Mouse (Mus musculus) forebrain, embryonic 11.5 days (tissue): ENCODE data around the gene Adgrf1. TPM values are rescaled to one million over a fixed set of nuclear protein-coding genes. Genes with fewer than 3 reads are reported as not detected.

Source experiments
- ATAC-seq: fragments of 200-750 bp; cut with Nextera tagmentation; replicated peaks from 2 replicates; pipeline ENCODE4 v1.8.0; 2017; ENCODE audit warnings: moderate TSS enrichment; ENCODE audit not compliant: low FRiP score
- DNase-seq: peaks from one replicate; pipeline ENCODE4 v3.0.0-alpha.2; 2017; ENCODE audit warnings: low spot score
- H3K27ac ChIP-seq: fragments of 300-500 bp; sonication (generic); 2 replicates; pipeline ENCODE4 v1.5.1; 2014; ENCODE audit warnings: low read depth, low read length
- H3K27me3 ChIP-seq: fragments of 300-500 bp; sonication (generic); 2 replicates; pipeline ENCODE4 v1.6.1; 2014; ENCODE audit warnings: mild to moderate bottlenecking, low read length, mixed read lengths; ENCODE audit not compliant: control insufficient read depth, insufficient read depth
- H3K36me3 ChIP-seq: fragments of 300-500 bp; sonication (generic); 2 replicates; pipeline ENCODE4 v1.6.1; 2014; ENCODE audit warnings: mild to moderate bottlenecking, low read length, moderate library complexity, mixed read lengths; ENCODE audit not compliant: control insufficient read depth, insufficient read depth
- H3K4me1 ChIP-seq: fragments of 300-500 bp; sonication (generic); replicated peaks from 2 replicates; pipeline ENCODE4 v1.6.1; 2014; ENCODE audit warnings: low read length, mixed read lengths; ENCODE audit not compliant: control insufficient read depth, insufficient read depth
- H3K4me2 ChIP-seq: fragments of 300-500 bp; sonication (generic); 2 replicates; pipeline ENCODE4 v1.6.1; 2014; ENCODE audit warnings: low read depth, mild to moderate bottlenecking, low read length, moderate library complexity, mixed read lengths; ENCODE audit not compliant: severe bottlenecking
- H3K4me3 ChIP-seq: fragments of 300-500 bp; sonication (generic); 2 replicates; pipeline ENCODE4 v1.5.1; 2014; ENCODE audit warnings: low read depth, low read length
- H3K9ac ChIP-seq: fragments of 300-500 bp; sonication (generic); 2 replicates; pipeline ENCODE4 v1.6.1; 2014; ENCODE audit warnings: low read length
- H3K9me3 ChIP-seq: fragments of 300-500 bp; sonication (generic); 2 replicates; pipeline ENCODE4 v1.6.1; 2016; ENCODE audit warnings: low read length, mixed read lengths; ENCODE audit not compliant: control insufficient read depth
- WGBS: fragments of 180-500 bp; shearing (Covaris S2); extraction: QIAGEN DNeasy Blood & Tissue Kit; methylation state at CpG from one replicate; pipeline ENCODE4 v1.1.7; 2014; 5-methylcytosine and 5-hydroxymethylcytosine counted together
- polyA plus RNA-seq: library from polyadenylated mRNA; unstranded; fragments of >200 nt; fragmentation: Nextera tagmentation; extraction: Ambion mirVana; gene quantifications from 2 replicates; pipeline ENCODE4 v1.2.1, GENCODE M21; 2014

The Adgrf1 gene
- polyA plus RNA-seq, 1 experiment from 2014 or later: not detected

- H3K9ac ChIP-seq: no peak overlapping the region
- no peaks in the 10 kb centered on the region for H3K9me3 ChIP-seq
- H3K4me1 ChIP-seq: no peaks in the 10 kb centered on the region
- no peak overlapping the region for H3K4me3 ChIP-seq
- no peak overlapping the region for H3K4me2 ChIP-seq
- H3K27ac ChIP-seq: no peak overlapping the region
- H3K36me3 ChIP-seq: no peaks in the 10 kb centered on the region
- WGBS: 91% methylated on average over 3 of the region's 3 CpGs
- ATAC-seq (no peak), DNase-seq (no peak)
- no peaks in the 10 kb centered on the region for H3K27me3 ChIP-seq
Observed at GRCm38 (mm10) chr17:43242609-43243008, 27.5 kb upstream of the Adgrf1 start.

GRCm38 (mm10) chr17:43245364-43245763 is 24.8 kb upstream of the Adgrf1 start:
- no peak overlapping the region for H3K4me2 ChIP-seq
- no peaks in the 10 kb centered on the region for H3K27me3 ChIP-seq
- no peak overlapping the region for H3K4me3 ChIP-seq
- DNase-seq: no peak
- no peak overlapping the region for H3K9ac ChIP-seq
- 86% methylated on average over 6 of the region's 6 CpGs for WGBS
- no peak for ATAC-seq
- no peaks in the 10 kb centered on the region for H3K36me3 ChIP-seq
- no peaks in the 10 kb centered on the region for H3K4me1 ChIP-seq
- no peaks in the 10 kb centered on the region for H3K9me3 ChIP-seq
- no peak overlapping the region for H3K27ac ChIP-seq

GRCm38 (mm10) chr17:43247245-43247644 is 22.9 kb upstream of the Adgrf1 start:
- no peak for ATAC-seq
- H3K36me3 ChIP-seq: no peaks in the 10 kb centered on the region
- no peak overlapping the region for H3K4me3 ChIP-seq
- H3K4me1 ChIP-seq: no peaks in the 10 kb centered on the region
- H3K4me2 ChIP-seq: no peak overlapping the region
- DNase-seq: no peak
- H3K9ac ChIP-seq: no peak overlapping the region
- no peak overlapping the region for H3K27ac ChIP-seq
- 92% methylated on average over 3 of the region's 3 CpGs for WGBS
- no peaks in the 10 kb centered on the region for H3K9me3 ChIP-seq
- no peaks in the 10 kb centered on the region for H3K27me3 ChIP-seq

- Histone ChIP-seq H3K4me2 (no peak overlapping the region), H3K4me3 (no peak overlapping the region), H3K27me3 (no peaks in the 10 kb centered on the region), H3K9ac (no peak overlapping the region), H3K9me3 (no peaks in the 10 kb centered on the region), H3K27ac (no peak overlapping the region), H3K4me1 (no peaks in the 10 kb centered on the region), H3K36me3 (no peaks in the 10 kb centered on the region)
- ATAC-seq (no peak), DNase-seq (no peak)
- 70% methylated on average over 3 of the region's 3 CpGs for WGBS
Observed at GRCm38 (mm10) chr17:43249645-43250044, 20.5 kb upstream of the Adgrf1 start.

GRCm38 (mm10) chr17:43251249-43252125 is 18.6 kb upstream of the Adgrf1 start:
- no peaks in the 10 kb centered on the region for H3K9me3 ChIP-seq
- H3K4me2 ChIP-seq: no peak overlapping the region
- no peak for DNase-seq
- no peak overlapping the region for H3K27ac ChIP-seq
- H3K4me3 ChIP-seq: no peak overlapping the region
- no peak overlapping the region for H3K9ac ChIP-seq
- no peak for ATAC-seq
- no peaks in the 10 kb centered on the region for H3K36me3 ChIP-seq
- 35% methylated on average over 5 of the region's 5 CpGs for WGBS
- H3K27me3 ChIP-seq: no peaks in the 10 kb centered on the region
- H3K4me1 ChIP-seq: no peaks in the 10 kb centered on the region

GRCm38 (mm10) chr17:43252846-43253245 is 17.3 kb upstream of the Adgrf1 start:
- Histone ChIP-seq H3K4me3 (no peak overlapping the region), H3K27me3 (no peaks in the 10 kb centered on the region), H3K36me3 (no peaks in the 10 kb centered on the region), H3K4me1 (no peaks in the 10 kb centered on the region), H3K9ac (no peak overlapping the region), H3K4me2 (no peak overlapping the region), H3K9me3 (no peaks in the 10 kb centered on the region), H3K27ac (no peak overlapping the region)
- DNase-seq (no peak), ATAC-seq (no peak)
- 81% methylated on average over 11 of the region's 11 CpGs for WGBS

GRCm38 (mm10) chr17:43254261-43254660 is 15.9 kb upstream of the Adgrf1 start:
- ATAC-seq: no peak
- H3K27ac ChIP-seq: no peak overlapping the region
- no peaks in the 10 kb centered on the region for H3K27me3 ChIP-seq
- no peaks in the 10 kb centered on the region for H3K4me1 ChIP-seq
- DNase-seq: no peak
- H3K9me3 ChIP-seq: no peaks in the 10 kb centered on the region
- H3K4me2 ChIP-seq: no peak overlapping the region
- WGBS: 68% methylated on average over 3 of the region's 3 CpGs
- H3K9ac ChIP-seq: no peak overlapping the region
- H3K4me3 ChIP-seq: no peak overlapping the region
- no peaks in the 10 kb centered on the region for H3K36me3 ChIP-seq

- 76% methylated on average over 12 of the region's 12 CpGs for WGBS
- DNase-seq: no peak
- H3K9ac ChIP-seq: no peak overlapping the region
- no peak overlapping the region for H3K27ac ChIP-seq
- ATAC-seq: no peak
- H3K27me3 ChIP-seq: no peaks in the 10 kb centered on the region
- no peaks in the 10 kb centered on the region for H3K4me1 ChIP-seq
- no peaks in the 10 kb centered on the region for H3K9me3 ChIP-seq
- H3K4me3 ChIP-seq: no peak overlapping the region
- H3K36me3 ChIP-seq: no peaks in the 10 kb centered on the region
- H3K4me2 ChIP-seq: no peak overlapping the region
Observed at GRCm38 (mm10) chr17:43256536-43257135, 13.5 kb upstream of the Adgrf1 start.

- ATAC-seq (no peak), DNase-seq (no peak)
- Histone ChIP-seq H3K9me3 (no peaks in the 10 kb centered on the region), H3K4me1 (no peaks in the 10 kb centered on the region), H3K9ac (no peak overlapping the region), H3K4me3 (no peak overlapping the region), H3K27ac (no peak overlapping the region), H3K4me2 (no peak overlapping the region), H3K36me3 (no peaks in the 10 kb centered on the region), H3K27me3 (no peaks in the 10 kb centered on the region)
- 95% methylated on average over 1 of the region's 1 CpGs for WGBS
Observed at GRCm38 (mm10) chr17:43257699-43258098, 12.4 kb upstream of the Adgrf1 start.
